In the genomic region with DNA sequence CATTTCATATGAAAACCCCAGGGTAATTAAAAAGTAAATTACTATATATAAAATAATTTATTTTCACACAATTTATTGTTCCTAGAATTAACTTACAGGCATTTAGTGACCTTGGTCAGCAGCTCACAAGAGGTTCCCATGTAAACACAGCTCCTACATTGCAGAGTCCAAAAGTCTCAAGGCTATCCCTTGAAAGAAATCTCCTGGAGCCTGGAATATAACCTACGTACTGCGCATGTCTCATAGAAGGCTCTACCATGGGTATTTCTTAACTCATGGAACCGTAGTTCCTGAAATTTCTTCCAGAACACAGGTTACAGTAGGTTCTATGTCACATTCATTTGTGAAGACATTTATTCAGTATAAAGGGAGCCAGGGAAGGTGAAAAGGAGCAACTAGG, we compare ENCODE assay signal across 28 mouse cellular contexts.
"Had no signal": no experiment of that assay in that cellular context is flagged by ENCODE, and none has a peak within 500 bp of the region (broad histone marks: within the 10 kb centered on the region; RNA-seq: fewer than 3 reads in every experiment).

No protein-coding gene starts in this region.

- H3K9ac ChIP-seq: embryonic facial prominence, embryonic 12.5 days; embryonic facial prominence, embryonic 13.5 days; embryonic facial prominence, embryonic 15.5 days; forebrain, embryonic 12.5 days; forebrain, embryonic 13.5 days; forebrain, embryonic 15.5 days; forebrain, postnatal 0 days had no signal

- H3K36me3 ChIP-seq: embryonic facial prominence, embryonic 15.5 days; forebrain, embryonic 15.5 days had no signal

- H3K27ac ChIP-seq: embryonic facial prominence, embryonic 10.5 days; embryonic facial prominence, embryonic 12.5 days; embryonic facial prominence, embryonic 13.5 days; embryonic facial prominence, embryonic 15.5 days; forebrain, embryonic 10.5 days; forebrain, embryonic 12.5 days; forebrain, embryonic 13.5 days; forebrain, embryonic 15.5 days; gastrocnemius, adult 2 months; heart, adult 2 months had no signal

- H3K4me1 ChIP-seq: embryonic facial prominence, embryonic 10.5 days; embryonic facial prominence, embryonic 12.5 days; embryonic facial prominence, embryonic 15.5 days; forebrain, embryonic 10.5 days; forebrain, embryonic 12.5 days; forebrain, embryonic 13.5 days; forebrain, embryonic 15.5 days had no signal

- DNase-seq: cerebellum, adult 8-10 months; cerebellum, adult 9-10 months; cerebellum, adult 9-11 months; cerebellum, postnatal 10 days; cerebellum, postnatal 14 days; cerebellum, postnatal 25 days; cerebellum, postnatal 36 days; embryo, embryonic 11 days; forebrain, postnatal 0 days; gastrocnemius, adult 2 months; gastrocnemius, postnatal 10 days; gastrocnemius, postnatal 14 days; gastrocnemius, postnatal 25 days; gastrocnemius, postnatal 36 days; heart, adult 11 months; heart, adult 18-20 months; heart, adult 2 months had no signal

- ATAC-seq: forebrain, embryonic 13.5 days; forebrain, embryonic 14.5 days; forebrain, embryonic 15.5 days; forebrain, embryonic 16.5 days; forebrain, postnatal 0 days had no signal

- H3K4me2 ChIP-seq: embryonic facial prominence, embryonic 12.5 days; embryonic facial prominence, embryonic 13.5 days; embryonic facial prominence, embryonic 15.5 days; forebrain, embryonic 12.5 days; forebrain, embryonic 13.5 days; forebrain, embryonic 15.5 days had no signal

- H3K4me3 ChIP-seq: embryonic facial prominence, embryonic 10.5 days; embryonic facial prominence, embryonic 12.5 days; embryonic facial prominence, embryonic 13.5 days; embryonic facial prominence, embryonic 15.5 days; erythroblast, embryonic 14.5 days; forebrain, embryonic 10.5 days; forebrain, embryonic 12.5 days; forebrain, embryonic 13.5 days; forebrain, embryonic 15.5 days; gastrocnemius, adult 2 months; heart, adult 2 months had no signal

- H3K9me3 ChIP-seq: embryonic facial prominence, embryonic 10.5 days; embryonic facial prominence, embryonic 12.5 days; embryonic facial prominence, embryonic 13.5 days; embryonic facial prominence, embryonic 15.5 days; forebrain, embryonic 10.5 days; forebrain, embryonic 12.5 days; forebrain, embryonic 13.5 days; forebrain, embryonic 15.5 days had no signal

- H3K27me3 ChIP-seq: embryonic facial prominence, embryonic 12.5 days; embryonic facial prominence, embryonic 13.5 days; embryonic facial prominence, embryonic 15.5 days; forebrain, embryonic 12.5 days; forebrain, embryonic 13.5 days; forebrain, embryonic 15.5 days had no signal
